Mouse (Mus musculus): ENCODE results near the gene Oit3.

Oit3 gene

DNA sequence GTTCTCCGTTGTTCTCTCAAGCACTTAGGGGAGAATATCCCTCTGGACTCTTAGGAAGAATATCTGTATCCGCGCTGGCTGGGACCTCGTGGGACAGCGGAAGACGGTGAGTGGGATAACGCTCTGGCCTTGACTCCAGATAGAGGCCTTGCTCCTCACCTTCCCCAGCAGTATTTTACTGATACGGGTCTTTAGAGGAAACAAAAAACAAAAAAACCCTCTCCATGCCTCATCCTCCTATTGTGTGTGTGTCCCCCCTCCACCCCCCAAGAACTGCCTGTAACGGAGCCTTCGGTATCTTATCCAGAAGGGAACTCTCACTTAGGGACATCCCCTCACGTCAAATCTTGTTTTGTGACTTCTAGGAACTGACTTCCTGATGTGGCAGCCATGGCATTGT, at the start of gene Oit3:
Gene Oit3 (minus strand): TSS at position 44 of the 400 bp plus-strand sequence.
- no peak for DNase-seq (ENCODE audit: low spot score in 2 of 2)

DNA sequence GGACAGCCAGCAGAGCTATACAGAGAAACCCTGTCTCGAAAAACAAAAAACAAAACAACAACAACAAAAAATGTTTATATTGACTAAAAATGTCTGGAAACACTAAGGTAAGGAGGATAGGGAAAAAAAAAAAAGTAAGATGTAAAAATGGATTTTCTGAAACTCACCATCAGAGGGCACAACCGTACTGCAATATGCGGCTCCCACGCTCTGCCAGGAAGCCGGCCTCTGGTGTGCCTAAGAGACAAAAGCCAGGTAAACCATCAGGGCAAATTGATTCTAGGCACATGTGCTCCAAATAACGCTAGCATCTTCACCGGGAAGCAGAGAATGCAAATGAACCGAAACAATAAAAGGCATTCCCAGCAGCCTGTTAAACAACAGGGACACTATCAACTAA, 49.3 kb upstream of the Oit3 start:
- DNase-seq (ENCODE audit: low spot score in 2 of 2) = no peak

DNA sequence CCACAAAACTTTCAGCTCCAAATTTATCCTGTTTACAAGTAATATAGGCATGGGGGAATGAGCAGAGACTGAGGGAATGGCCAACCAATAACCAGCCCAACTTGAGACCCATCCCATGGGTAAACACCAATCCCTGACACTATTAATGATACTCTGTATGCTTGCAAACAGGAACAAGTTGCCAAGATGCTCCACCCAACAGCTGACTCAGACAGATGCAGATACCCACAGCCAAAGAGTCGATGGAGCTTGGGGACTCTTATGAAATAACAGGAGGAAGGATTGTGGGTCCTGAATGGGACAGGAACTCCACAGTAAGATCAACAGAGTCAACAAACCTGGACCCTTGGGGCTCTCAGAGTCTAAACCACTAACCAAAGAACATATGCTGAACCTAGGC, 47.8 kb upstream of the Oit3 start:
- DNase-seq (ENCODE audit: low spot score in 2 of 2) = no peak

DNA sequence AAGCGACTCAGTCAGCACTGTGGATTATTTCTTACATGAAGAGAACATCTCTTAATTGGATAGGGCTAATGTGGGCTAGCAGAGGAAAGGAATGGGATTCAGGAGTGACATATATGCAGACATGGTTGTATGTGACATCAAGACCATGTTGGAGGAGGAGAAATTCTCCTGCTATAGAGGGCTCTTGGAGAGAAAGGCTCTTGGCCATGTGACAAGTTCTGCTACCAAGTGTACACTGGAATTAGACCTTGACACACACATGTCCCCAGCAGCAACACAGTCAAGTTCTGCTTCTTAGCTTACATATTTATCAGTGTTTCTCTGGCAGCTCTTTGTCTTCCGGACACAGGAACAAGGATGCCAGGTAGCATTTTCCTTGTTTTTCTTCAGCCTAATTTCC, 45.8 kb upstream of the Oit3 start:
- DNase-seq (ENCODE audit: low spot score in 2 of 2) = no peak

DNA sequence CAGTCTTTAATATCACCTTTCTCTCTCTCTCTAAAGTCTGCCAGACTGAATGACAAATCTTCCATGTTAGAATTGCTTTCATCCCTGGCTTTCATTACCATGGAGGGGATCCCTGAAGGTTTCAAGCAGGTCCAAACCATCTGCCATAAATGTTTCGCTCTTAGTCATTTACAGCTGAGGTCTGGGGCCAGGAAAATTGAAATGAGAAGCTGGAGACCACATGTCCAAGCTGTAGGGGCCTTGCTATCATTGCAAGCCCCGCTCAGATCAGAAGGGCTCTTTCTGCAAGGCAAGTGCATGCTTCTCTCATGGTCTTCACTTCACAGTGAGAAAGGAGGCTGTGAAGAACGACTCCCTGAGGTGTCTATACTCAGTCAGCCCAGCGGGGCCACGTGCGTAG, 42.7 kb upstream of the Oit3 start:
- no peak for DNase-seq (ENCODE audit: low spot score in 2 of 2)

DNA sequence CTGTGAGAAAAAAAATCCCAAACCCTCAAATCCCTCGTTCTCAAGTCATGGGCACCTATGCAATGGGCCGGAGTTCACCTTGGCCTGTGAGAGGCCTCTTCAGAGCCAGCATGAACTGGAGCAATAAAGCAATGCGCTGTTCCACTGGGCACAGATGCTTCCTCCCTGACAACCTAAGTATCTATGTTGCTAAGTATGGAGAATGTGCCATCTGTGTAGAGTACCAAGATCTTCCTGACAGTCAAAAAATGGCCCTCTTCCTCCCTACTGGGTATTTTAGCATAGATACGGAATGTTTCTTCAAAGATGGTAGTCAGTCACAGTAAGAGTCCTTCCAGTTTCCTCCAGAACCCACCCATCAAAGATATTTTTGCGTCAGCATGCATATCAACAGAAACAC, 39.8 kb upstream of the Oit3 start:
- DNase-seq (ENCODE audit: low spot score in 2 of 2) = no peak

DNA sequence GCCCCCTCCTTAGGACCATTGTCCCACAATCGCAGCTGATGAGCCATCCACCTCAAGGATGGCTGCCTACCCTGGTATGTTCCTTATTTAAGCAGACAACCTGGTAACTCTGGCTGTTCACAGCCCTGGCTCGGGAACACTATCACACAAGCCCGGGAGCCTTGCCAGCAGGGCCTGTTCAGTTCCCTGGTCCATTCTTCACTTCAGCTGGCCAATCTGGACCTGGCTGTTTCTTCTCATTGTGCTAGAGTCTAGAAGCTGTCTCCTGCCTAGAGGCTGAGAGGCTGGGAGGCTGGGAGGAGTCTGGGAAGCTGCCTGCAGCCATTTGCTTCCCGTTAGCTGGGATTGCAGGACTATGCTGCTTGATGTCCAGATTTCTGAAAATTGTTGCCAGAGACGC, 28.9 kb upstream of the Oit3 start:
- DNase-seq (ENCODE audit: low spot score in 2 of 2) = no peak

DNA sequence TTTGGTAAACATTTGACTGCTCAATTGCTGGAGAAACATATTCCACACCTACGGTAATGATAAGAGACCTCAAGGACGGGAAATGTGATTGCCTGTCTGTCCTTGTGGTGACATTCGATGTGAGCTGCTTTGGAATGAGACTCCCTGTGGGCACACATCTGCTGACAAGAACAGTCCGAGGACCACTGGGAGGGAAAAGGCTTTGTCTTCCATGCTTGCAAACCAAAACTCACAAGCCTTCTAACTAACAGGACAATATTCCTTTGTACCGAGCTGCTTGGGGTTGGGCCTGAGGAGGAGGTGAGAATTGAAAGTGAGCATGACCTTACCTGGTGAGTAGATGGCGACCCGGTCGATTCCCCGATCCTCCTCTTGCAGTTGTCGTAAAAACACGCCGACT, 25.7 kb upstream of the Oit3 start:
- no peak for DNase-seq (ENCODE audit: low spot score in 2 of 2)

DNA sequence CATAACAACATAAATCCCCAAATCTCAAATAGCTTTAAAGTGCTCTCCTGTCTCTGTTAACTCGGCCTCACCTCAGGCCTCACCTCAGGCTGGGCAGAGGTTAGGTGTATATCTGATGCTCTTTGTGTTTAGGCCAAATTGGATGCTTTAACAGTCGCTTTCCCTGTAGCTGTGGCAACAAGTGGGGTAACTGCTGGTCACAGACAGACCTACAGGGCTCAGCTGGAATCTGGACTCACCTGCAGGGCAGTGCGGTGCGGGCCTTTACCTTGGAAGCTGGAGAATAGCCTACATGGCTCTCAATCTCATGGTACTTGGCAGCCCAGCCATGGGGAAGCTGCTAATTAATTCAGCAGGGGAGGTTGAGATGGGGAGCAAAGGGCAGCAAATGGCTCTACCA, 25.0 kb upstream of the Oit3 start:
- DNase-seq (ENCODE audit: low spot score in 2 of 2) = no peak

DNA sequence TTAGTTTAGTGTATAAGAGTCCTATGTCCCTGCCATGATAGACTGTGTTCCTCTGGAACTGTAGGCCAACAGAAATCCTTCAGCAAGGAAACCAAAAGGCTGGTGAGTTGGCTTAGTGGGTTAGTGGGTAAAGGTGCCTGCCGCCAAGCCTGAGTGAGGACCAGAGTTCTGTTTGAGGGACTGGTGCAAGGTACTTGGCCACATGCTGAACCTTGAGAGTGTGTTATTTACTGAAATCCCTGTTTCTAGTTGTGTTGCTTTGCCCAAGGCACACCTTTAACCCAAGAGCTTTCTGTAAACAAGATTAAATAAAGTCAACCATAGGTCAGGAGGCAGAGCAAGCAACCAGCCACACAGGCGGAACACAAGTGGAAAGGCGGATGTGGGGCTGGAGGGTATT, 24.0 kb upstream of the Oit3 start:
- DNase-seq (ENCODE audit: low spot score in 2 of 2) = no peak

DNA sequence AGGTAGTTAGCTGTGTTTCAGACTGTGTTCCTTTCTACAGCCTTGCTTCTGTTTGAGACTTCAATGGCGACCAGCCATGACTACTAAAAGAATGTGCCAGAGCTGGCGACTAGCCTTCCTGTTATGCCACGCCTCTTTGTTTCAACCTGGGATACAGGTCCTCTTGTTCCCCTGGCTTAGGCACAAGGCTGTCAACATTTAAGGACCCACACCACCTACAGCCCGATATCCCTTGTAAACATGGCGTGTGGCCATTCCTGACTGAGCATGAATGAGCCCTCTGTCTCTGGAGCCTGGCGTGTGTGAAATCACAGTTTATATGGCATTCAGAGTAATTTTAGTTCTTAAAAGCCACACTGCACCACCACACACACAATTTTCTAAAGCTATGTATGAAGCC, 20.7 kb upstream of the Oit3 start:
- DNase-seq (ENCODE audit: low spot score in 2 of 2) = no peak

DNA sequence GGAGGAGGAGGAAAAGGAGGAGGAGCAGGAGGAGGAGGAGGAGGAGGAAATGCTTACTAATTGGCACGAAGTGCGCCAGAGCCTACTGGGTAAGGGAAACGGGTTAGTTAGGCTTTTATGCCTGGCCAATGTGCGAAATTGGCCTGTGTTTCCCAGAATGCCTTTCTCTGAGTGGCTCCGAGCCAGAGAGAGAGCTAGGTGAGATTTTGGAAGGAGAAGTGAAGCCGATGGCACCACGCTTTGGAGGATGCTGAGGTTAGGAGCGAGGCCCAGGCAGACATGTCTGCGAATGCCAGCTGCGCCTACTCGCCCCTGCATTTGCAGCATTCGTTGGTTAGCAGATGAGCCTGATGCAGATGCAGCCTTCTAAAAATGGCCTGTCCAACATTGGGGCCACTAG, 18.2 kb upstream of the Oit3 start:
- no peak for DNase-seq (ENCODE audit: low spot score in 2 of 2)

DNA sequence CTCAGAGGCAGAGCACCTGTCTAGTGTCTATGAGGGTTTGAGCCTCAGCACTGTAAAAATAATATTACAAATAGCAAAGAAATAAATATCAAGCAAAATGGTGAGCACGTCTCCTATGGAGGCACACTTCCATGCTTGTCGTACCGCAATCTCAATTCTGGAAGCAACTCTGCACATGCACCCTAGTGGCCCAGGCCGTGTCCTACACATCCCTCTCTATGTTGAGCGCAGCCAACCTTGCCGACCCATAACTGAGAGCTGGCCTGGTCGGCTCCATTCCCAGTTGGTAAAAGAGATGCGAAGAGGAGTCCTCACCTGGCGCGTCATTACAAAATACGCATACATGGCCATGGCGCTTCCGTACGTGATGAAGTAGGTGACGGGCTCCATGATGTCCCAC, 13.1 kb upstream of the Oit3 start:
- DNase-seq (ENCODE audit: low spot score in 2 of 2) = no peak

DNA sequence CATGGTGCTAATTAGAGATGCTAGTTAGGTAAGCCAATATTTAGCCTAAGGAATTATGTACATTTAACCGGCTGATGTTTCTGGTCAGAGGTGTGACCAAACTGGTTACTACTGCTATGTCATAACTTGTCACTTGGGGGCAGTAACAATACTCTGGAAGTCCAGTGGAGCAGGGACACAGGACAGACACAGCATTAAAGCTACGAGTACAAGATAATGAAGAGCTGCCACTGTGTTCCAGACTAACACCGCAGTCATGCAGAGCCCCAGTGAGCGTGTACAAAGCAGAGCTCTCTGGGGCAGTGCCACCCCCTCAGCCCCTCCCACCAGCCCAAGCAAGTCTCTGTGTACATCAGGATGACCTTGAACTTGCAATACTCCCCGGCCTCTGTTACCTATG, 10.3 kb upstream of the Oit3 start:
- DNase-seq (ENCODE audit: low spot score in 2 of 2) = no peak

DNA sequence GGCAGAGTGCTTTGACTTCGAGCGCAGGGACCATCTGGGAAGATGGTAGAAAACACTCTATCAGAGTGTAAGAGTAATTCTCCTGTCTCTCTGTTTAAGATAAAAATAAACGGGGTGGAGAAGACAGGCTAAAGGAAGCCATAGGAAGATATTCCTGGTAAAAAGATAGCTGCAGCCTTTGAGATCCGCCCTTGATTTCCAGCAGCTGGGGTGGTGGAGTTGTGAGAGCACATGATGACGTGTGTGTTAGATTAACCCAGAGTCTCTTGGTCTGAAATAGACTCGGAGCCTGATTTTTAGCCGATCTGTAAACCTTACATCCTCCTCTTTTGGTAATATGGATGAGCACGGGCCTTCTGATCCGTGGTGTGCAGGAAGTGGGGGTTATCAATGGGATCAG, 6.0 kb upstream of the Oit3 start:
- no peak for DNase-seq (ENCODE audit: low spot score in 2 of 2)

DNA sequence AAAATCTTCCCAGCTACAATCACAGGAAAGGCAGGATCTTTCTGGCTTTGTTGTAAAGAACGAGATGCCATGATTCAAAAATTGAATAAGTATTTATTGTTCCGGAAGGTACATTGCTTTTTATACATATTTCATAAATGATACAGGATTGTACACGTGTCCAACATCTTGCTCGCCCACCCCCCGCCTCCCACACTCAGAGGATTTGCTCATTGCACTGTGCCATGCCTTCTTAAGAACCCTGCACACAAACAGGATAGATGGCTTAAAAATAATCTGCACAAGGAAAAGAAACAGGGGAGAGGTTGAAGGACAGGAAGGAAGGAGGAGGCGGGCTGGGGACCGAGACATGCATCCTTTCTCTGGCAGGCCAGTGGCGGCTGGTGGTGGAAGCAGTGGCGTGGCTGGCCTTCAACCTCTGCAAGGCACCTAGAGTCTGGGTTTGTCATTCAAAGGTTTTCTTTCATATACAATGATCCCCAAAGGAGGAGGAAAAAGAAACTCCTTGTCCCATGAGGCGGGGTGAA, 5.4 kb upstream of the Oit3 start:
- DNase-seq (ENCODE audit: low spot score in 2 of 2) = no peak

DNA sequence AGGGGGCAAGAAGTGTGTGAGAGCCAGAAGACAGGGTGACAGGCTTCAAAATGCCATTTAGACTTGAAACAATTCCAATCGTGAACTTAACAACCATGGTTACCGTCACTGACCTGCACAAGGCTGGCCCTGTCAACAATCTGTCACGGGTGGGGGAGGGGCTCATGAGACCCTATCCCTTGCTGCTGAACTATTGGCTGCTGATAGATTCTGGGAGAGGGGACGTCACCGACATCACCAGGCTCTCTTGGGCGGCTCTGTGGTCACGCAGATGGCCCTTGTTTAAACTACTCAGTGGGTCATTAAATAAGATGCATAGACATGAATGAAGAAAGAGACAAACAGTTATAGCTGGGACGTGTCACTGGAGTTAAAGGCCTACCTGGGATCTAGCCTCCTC, 3.1 kb upstream of the Oit3 start:
- no peak for DNase-seq (ENCODE audit: low spot score in 2 of 2)

DNA sequence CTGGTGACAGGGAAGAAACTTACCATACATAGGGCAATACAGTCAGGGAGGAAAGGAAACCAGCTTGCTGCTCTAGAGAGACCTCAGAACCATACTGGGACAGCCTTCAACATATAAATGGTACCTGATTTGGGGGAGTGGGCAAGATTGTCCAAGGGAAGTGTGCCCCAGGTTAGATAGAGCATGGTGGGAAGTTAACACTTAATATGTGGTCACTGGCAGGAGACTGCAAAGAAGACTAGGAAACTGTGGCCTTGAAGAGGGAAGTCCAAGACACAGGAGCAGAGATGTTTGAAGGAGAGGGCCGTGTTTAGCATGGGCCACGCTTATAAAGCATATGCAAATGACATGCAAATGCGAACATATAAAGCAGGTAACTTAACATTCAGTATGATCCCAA, 2.5 kb upstream of the Oit3 start:
- no peak for DNase-seq (ENCODE audit: low spot score in 2 of 2)

DNA sequence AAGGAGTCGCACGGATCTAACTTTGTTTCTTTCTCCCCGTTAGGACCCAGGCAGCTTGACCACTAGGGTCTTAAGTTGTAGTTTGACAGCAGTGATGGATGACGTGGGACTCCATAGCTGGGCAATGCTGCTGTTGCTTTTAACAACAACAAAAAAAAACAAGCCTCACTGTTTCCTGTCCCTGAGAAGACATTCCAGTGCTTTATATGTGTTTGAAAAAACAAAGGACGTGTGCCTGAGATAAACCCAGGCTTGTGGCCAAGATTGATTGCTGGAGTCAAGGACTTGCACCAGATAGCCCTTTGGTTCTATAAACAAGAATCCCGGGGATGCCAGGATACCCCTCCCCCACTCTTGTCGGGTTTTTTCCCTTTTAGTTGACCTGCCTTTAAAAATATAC, 1.6 kb upstream of the Oit3 start:
- no peak for DNase-seq (ENCODE audit: low spot score in 2 of 2)

DNA sequence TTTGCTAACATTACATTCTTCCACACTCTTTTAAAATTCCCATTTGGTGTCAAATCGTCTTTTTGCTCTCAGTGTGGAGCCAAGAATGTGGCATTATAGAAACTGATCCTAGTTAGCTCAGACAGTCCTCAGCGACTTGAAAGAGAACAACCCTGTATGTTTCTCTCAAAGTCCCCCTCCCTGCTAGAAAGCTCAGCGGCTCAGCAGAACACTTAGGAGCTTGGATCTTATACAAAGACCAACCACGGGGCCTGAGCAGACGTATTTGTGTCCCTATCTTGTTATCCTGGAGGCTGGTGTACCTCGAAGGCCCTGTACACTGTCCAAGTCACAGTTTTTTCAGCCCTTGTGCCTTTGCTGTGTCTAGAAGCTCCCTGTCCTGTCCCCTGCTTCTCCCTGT, 1.4 kb downstream of the Oit3 start:
- DNase-seq (ENCODE audit: low spot score in 2 of 2) = no peak

DNA sequence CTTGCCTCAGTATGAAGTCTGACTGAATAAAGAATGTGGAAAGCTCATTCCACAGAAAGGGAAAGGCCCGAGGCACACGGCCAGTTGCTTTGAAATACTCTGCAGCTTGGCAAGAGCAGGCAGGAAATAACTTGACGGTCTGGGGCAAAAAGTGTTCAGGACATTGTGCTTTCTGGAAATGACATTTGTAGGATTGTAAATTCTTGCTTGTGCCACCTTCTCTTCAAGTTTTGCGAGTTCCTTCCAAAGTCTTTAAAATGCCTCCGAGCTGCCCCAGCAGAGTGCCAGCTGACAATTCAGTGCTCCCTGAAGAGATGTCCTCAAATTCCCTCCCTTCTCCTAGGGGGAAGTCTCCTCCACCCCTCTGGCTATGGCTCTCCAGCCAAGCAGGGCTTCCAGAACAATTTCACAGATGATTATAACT, 2.1 kb downstream of the Oit3 start:
- DNase-seq (ENCODE audit: low spot score in 2 of 2) = no peak

DNA sequence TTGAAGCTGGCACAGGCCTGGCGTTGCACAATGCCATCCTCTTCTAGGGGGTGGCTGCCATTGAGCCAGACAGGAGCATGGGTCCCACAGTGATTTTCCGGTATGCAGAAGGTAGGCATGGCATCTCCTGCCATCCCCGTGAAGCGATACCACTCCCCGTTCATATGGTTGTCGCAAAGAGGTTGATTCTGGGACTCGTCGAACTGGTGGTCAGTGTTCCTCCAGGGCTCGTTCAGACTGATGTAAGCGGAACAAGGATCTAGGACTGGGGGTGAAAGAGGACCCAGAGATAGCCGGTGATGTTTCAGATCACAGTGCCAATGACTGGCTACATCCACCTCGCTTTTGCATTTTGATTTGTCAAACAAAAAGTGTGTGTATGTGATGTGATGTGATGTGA, 2.9 kb downstream of the Oit3 start:
- no peak for DNase-seq (ENCODE audit: low spot score in 2 of 2)

DNA sequence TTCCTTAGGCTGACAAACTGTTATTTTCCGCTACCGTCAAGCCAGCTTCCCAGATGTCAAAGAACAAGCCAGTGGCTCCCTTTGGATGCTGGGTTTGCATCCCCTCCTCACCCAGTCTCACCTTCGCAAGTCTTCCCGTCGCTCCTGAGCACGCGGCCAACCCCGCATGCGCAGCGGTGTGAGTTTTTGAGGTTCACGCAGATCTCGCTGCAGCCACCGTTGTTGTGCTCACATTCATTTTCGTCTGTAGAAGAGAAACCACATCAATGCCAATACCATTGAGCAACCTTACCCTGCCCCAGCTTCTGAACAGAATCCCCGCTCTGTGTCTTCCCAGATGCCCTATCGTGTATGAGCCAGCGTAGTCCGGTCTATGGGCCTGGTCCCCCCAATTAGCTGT, 5.8 kb downstream of the Oit3 start:
- no peak for DNase-seq (ENCODE audit: low spot score in 2 of 2)

DNA sequence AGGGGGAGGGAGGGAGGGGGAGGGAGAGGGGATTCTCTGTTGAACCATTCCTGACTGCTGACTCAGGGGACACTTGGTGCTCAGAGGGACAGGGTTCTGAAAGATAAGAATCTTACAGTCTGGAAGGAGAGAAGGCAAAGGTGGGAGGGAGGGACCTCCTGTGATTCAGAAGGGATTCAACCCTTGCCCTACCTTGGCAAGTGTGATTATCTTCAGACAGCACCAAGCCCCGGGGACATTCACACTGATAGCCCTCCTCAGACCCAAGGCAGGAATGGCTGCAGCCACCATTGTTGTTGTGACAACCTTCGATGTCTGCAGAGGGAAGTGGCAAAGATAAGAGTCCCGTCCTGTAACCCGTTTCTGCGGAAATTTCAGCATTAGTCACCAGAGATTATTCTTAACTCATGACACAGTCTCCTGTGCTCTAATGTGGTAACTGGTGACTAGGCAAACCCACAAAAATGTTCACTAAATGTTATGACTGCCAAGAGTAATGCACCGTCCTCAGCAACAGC, 10.8 kb downstream of the Oit3 start:
- no peak for DNase-seq (ENCODE audit: low spot score in 2 of 2)
